19 mouse cellular contexts compared by ENCODE assay signal in the genomic region with DNA sequence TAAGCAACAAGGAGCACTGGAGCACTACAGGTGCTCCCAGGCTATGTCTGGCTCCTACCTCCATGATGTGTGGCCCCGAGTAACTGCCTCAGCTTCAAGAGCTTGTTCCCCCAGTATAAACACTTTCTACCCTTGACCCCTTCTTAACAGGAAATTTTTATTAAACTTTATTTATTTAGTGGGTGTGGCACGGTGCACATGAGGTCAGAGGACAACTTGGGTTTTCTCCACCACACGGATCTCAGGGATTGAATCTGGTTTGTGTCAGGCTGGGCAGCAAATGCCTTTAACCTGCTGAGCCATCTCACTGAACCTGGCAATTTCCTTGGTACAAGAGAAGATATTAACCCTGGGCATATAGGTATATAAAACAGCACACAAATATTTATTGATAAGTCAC. TPM values are rescaled to one million over a fixed set of nuclear protein-coding genes. Genes with fewer than 3 reads are reported as not detected.
"Had no signal": no experiment of that assay in that cellular context is flagged by ENCODE, and none has a peak within 500 bp of the region (broad histone marks: within the 10 kb centered on the region; RNA-seq: fewer than 3 reads in every experiment).

No protein-coding gene starts in this region.

- DNase-seq: left cerebral cortex, postnatal 4 days; liver, postnatal 0 days; lung, postnatal 14 days; lung, postnatal 4 days; midbrain, embryonic 14.5 days; right cerebral cortex, postnatal 25 days; thymus, postnatal 36 days had no signal

- H3K4me2 ChIP-seq: limb, embryonic 12.5 days; limb, embryonic 15.5 days; liver, embryonic 11.5 days; lung, embryonic 15.5 days; midbrain, embryonic 11.5 days had no signal

- H3K9ac ChIP-seq: limb, embryonic 12.5 days; limb, embryonic 15.5 days; liver, embryonic 14.5 days; liver, postnatal 0 days; lung, embryonic 15.5 days had no signal

- H3K27me3 ChIP-seq: limb, embryonic 15.5 days; lung, embryonic 15.5 days had no signal

- H3K4me3 ChIP-seq: limb, embryonic 12.5 days; limb, embryonic 15.5 days; lung, embryonic 15.5 days had no signal

- H3K27ac ChIP-seq: kidney, postnatal 0 days; limb, embryonic 12.5 days; limb, embryonic 15.5 days; liver, embryonic 14.5 days had no signal

- H3K36me3 ChIP-seq: limb, embryonic 12.5 days; lung, embryonic 15.5 days had no signal

- ATAC-seq: liver, postnatal 0 days had no signal

- H3K9me3 ChIP-seq: limb, embryonic 12.5 days; limb, embryonic 15.5 days; lung, embryonic 15.5 days had no signal

RNA-seq across cellular contexts. Expression of a gene that starts 25.4 kb away (rescaled TPM):
- total RNA-seq: layer of hippocampus, postnatal 14 days; left cerebral cortex, postnatal 14 days; midbrain, postnatal 0 days had no signal
- polyA plus RNA-seq: limb, embryonic 12.5 days; liver, embryonic 11.5 days; neural tube, embryonic 11.5 days had no signal

RNA-seq across cellular contexts. Expression of a gene that starts 32.2 kb away (rescaled TPM):
- total RNA-seq: neutrophil, adult 5-6 weeks had no signal
